Mouse (Mus musculus): ENCODE data around the gene Hoxb5.
A peak's percentile ranks its signal among the peaks of the same experiment; 100 is the strongest.

The Hoxb5 gene

GRCm38 (mm10) chr11:96288455-96289221 is 14.5 kb upstream of the Hoxb5 start:
- DNase-seq (ENCODE audit: low spot score in 2 of 2): no peak

DNA sequence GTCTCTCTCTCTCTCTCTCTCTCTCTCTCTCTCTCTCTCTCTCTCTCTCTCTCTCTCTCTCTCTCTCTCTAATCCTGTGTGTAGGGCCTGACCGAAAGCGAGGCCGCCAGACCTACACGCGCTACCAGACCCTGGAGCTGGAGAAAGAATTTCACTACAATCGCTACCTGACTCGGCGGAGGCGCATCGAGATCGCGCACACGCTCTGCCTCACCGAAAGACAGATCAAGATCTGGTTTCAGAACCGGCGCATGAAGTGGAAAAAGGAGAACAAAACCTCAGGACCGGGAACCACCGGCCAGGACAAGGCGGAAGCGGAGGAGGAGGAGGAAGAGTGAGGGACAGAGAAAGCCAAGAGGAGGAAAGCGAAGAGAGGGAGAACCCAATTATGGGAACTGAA is 13.8 kb upstream of the Hoxb5 start:
- no peak for DNase-seq (ENCODE audit: low spot score in 2 of 2)

DNA sequence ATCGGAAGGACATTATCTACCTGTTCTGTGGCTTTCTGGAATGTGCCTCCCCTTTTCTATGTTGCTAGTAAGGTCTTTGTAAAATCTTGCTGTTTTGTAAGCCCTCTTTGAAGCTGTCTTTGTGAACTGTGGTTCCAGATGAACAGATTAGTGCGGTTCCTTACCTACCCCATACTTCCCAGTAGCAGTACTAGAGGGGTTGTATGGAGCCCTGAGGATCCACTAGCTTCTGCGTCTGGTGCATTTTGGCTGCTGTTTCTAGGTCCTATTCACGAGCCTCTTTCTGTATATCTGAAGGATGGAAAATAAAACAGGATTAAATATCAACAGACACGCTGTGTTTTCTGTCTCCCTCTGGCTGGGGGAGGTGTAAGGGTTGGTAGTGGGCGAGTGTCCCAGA is 13.3 kb upstream of the Hoxb5 start:
- DNase-seq (ENCODE audit: low spot score in 2 of 2): no peak

- no peak for DNase-seq (ENCODE audit: low spot score in 2 of 2)
Measured at GRCm38 (mm10) chr11:96290705-96291355, 12.3 kb upstream of the Hoxb5 start.

DNA sequence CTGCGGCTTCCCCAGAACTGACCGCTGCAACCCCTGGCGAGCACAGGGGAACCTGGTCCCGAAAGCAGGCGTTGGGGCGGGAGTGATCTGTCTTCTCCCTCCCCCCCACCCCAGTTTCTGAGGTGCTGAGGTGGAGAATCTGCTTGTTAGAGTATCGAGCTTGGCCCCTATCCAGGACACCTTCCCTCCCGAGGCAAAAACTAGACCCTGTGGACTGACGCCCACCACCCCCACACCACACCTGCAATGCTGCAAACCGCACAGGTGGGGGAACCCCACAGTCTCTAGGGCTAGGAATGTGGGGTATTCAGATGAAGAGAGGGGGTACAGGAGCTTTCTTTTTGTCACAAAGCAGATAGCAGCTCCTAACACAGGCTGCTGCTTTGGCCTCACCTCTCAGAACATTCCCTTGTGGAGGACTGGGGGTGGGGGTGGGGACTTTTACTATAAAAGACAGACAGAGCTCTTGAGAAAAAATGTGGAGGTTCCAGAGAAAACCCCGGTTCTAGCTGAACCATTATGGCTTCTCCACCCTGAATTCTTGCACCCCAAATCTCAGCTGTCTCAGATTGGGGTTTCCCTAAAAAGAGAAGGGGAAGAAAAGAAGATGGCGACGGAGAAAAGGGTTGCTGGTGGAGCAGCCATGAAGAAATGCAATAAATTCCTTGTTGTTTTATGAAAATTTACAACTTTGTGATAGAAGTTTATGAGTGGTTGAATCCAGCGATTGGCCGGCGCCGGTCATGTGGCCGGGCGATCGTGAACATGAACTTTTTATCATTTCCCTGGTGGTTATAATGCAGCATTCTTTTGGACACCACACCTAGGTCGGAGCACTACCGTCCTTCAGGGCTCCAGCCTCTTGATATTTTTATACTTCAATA is 11.2 kb upstream of the Hoxb5 start, which contains the start of gene Hoxb6:
TSS of gene Hoxb6 (plus strand) at position 796 of the 884 bp plus-strand sequence.
- DNase-seq (ENCODE audit: low spot score in 2 of 2): no peak

DNA sequence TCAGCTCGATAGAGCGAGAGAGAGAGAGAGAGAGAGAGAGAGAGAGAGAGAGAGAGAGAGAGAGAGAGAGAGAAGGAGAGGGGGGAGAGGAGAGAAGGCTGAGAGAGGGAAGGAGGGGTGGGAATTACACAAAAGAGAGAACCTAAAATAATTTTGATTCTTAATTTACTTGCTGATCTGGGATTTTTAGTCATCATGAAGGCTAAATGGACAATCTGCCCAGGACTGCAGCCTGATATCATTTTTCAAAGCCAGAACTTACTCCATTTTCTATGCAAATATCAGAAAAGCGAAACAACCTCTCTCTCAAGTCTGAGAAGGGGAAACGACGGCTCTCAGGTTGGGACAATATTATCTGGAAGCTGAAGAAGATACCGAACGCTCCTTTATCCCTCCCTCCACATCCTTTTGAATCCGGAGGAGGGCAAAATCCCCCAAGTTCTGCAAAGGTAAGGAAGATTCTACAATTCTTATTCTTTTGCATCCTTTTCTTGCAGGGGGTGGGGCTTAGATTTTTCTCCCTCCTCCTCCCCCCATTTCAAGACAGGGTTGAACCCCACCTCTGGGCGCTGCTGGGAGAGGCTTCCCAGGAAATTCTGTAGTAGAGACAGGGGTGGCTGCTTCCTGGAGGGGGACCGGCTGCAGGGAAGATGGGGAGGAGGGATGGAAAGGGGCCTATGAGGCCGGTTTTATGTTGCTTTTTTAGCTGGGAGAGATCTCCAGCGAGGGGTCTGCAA is 10.4 kb upstream of the Hoxb5 start:
- DNase-seq (ENCODE audit: low spot score in 2 of 2): no peak

- no peak for DNase-seq (ENCODE audit: low spot score in 2 of 2)
Measured at GRCm38 (mm10) chr11:96293302-96293921, 9.7 kb upstream of the Hoxb5 start.

DNA sequence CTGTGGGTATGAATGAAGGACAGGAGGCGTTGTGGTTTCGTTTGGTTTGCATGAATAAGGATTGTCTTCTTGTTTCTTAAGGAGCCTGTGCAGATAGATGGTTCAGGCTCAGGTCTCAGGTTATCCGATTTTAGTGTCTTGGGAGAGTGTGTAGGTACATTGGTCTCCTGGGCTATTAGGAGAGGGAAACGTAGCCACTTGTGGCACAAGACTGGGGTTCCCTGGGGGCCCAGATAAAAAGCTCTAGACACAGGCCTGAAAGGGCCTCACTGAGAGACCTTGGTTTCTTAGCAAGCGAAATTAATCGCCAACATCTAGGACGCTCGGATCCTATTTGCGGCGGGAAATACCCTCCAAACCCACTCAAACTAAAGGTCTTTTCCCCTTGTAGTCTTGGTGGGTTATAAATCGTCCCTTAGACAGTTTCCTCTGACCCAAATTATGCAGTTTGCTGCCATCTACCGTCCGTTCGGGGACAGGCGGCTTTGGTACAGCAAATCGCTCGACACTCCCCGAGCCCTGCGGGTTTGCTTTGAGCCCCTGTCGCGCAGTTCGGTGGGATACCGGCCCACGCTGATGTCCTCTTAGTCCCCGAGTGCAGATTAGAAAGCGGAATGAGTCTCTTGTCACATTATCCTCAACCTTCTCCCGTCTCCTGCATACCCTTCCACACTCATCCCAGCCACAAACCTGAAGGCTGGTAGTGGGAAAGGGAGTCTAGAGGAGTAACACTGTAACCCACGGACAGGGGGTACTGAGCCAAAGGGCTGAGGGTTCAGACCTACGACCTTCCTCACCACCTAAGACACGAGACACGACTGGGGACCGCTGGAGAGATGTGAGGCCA is 8.7 kb upstream of the Hoxb5 start:
- peak; percentile 43 to 62 for DNase-seq (ENCODE audit: low spot score in 2 of 2)

- DNase-seq (ENCODE audit: low spot score in 2 of 2): no peak
Measured at GRCm38 (mm10) chr11:96295092-96295835, 7.9 kb upstream of the Hoxb5 start.

GRCm38 (mm10) chr11:96296997-96297396 is 6.1 kb upstream of the Hoxb5 start:
- no peak for DNase-seq (ENCODE audit: low spot score in 2 of 2)

- no peak for DNase-seq (ENCODE audit: low spot score in 2 of 2)
Measured at GRCm38 (mm10) chr11:96297428-96297827, 5.7 kb upstream of the Hoxb5 start.

GRCm38 (mm10) chr11:96297968-96298635 is 5.0 kb upstream of the Hoxb5 start:
- DNase-seq (ENCODE audit: low spot score in 2 of 2): no peak

- DNase-seq (ENCODE audit: low spot score in 2 of 2): no peak
Measured at GRCm38 (mm10) chr11:96298895-96299667, 4.1 kb upstream of the Hoxb5 start.

DNA sequence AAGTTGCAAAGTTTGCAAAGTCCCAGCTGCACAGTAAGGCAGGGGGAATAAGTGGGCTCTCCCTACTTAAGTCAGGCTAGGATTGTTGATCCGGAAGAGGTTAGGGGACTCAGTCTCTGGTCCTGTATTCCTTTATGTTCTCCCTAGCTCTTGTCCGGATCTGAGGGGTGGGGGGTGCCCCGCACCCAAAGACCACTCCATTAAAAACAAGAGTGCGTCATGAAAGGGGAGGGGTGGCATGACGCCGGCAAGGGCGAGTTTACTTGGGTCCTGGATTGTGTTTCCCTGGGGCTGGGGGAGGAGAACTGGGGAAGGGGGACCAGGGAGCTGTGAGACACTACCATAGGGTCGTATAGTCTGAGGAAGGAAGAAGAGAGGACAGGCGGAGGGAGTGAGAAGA is 3.4 kb upstream of the Hoxb5 start:
- no peak for DNase-seq (ENCODE audit: low spot score in 2 of 2)

GRCm38 (mm10) chr11:96300354-96301063 is 2.6 kb upstream of the Hoxb5 start:
- no peak for DNase-seq (ENCODE audit: low spot score in 2 of 2)

GRCm38 (mm10) chr11:96301064-96301431 is 2.1 kb upstream of the Hoxb5 start:
- DNase-seq (ENCODE audit: low spot score in 2 of 2): no peak

- peak; percentile 51 to 64 for DNase-seq (ENCODE audit: low spot score in 2 of 2)
Measured at GRCm38 (mm10) chr11:96301837-96302236, 1.3 kb upstream of the Hoxb5 start.
